Mouse (Mus musculus): ENCODE measurements at regions not wholly inside any gene's neighbourhood (a gene's known extent, or its start where the extent isn't known, plus 50 kb on each side); places are given as distances from the start of the nearest gene placed in this dataset.

DNA sequence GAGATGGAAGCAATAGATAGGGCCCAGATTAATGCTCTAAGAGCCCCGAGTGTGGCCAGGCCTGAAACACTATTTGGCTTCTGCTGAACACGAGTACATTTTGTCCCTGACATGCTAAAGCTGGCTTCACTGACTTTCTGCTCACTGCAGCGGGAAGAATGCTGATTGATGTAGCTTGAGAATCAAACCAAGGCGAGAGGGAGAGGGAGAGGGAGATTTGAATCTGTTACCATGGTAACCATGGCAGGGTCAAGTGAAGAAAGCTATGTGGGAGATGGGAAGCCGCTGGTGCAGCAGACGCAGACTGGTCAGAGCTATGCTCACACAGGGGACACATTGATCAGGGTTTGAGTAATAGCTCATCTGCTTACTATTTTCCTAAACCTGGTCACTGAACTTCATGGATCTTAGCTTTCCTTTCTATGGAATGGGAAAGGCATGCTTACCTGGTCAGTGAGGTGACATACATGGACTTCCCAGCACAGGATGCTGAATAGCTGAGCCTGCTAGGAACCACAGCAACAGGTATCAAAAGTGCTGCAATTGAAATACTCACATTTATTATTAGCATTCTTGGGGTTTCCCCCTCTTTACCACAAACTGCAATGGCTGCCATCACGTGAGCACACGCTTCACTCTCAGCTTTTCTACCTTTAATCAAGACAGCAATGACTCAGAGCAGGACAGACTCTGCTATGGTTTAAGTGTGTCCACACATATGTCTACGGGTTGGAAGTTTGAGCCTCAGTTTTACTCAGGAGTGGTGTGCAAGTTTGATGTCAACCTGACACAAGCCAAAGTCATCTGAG is 56.9 kb upstream of the Atp1a1 start:
- TF ChIP-seq CTCF (IDR thresholded peaks at IDR 0.05; ENCODE audit: low read depth, low read length) (no peak), EP300 (IDR thresholded peaks at IDR 0.05; ENCODE audit: insufficient read depth, low read depth, low read length) (no peak)

Measured in ES-Bruce4 (cell line).